Mouse (Mus musculus): ENCODE results near the gene Lrrc23.
A peak's percentile ranks its signal among the peaks of the same experiment; 100 is the strongest.
"Not testable (repeated sequence)": the region's sequence is repeated elsewhere in the genome, so short reads cannot be mapped to it uniquely, and the experiment has no call there.

The Lrrc23 gene

DNA sequence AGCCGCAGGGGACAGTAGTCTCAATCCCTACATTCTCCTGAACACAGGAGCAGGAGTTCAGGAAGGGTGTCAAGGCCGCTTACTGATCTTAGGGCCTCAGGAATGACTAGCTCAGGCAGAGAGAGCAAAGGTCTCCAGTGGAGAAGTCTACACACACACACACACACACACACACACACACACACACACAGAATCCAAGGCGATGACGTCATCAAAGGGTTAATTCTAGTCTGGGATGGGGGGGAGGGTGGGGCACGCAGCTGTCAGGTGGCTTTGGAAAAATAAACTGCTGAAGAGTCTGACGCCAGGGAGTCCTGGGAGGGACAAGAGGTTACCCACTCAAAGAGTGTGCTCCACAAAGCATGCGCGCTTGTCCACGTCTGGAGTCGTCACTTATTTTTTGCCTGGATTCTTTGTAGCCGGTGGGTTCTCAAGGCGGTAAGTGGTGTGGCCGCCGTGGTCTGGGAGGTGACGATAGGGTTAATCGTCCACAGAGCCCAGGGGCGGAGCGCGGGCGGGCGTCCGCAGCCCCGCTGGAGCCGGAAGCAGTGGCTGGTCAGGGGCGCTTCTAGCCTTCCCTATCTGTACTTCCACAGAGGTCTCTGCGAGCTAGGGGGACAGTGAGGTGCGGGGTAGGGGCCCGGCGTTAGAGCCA lies 29.0 kb upstream of the Lrrc23 start, which contains the start of gene Spsb2:
Gene Spsb2 (plus strand): TSS at position 304 of the 655 bp plus-strand sequence.
- no peak for DNase-seq (ENCODE audit: low read depth in 1 of 2, low spot score in 2 of 2)

DNA sequence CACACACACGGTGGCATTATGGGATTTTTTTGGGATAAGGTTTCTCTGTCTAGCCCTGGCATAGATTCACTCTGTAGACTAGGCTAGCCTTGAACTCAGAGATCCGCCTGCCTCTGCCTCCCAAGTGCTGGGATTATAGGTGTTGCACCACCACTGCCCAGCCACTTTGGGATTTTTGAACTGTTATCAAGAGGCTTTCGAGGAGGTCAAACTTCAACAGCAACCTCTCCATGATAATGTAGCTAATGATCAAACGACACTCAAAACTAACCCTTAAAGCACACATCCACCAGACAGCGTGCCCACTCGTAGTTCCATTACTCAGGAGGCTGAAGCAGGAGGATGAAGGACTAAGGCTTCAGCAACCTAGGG lies 28.4 kb upstream of the Lrrc23 start:
- DNase-seq (ENCODE audit: low read depth in 1 of 2, low spot score in 2 of 2), result no peak

DNA sequence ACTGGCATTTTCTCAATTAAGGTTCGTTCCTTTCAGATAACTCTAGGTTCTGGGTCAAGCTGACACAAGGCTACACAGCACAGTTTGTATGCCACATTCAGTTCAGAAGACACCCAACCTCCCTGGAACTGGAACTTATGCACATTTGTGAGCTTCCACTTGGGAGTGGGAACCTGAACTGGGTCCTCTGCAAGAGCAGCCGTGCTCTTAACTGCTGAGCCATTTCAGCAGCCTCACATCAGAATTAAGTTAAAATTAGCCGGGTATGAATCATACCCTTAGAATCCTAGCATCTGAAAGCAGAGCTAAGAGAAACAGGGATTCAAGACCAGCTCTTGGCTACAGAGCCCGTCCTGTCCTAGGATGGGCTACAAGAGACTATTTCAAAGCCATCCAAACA lies 27.8 kb upstream of the Lrrc23 start:
- DNase-seq (ENCODE audit: low read depth in 1 of 2, low spot score in 2 of 2), result no peak

DNA sequence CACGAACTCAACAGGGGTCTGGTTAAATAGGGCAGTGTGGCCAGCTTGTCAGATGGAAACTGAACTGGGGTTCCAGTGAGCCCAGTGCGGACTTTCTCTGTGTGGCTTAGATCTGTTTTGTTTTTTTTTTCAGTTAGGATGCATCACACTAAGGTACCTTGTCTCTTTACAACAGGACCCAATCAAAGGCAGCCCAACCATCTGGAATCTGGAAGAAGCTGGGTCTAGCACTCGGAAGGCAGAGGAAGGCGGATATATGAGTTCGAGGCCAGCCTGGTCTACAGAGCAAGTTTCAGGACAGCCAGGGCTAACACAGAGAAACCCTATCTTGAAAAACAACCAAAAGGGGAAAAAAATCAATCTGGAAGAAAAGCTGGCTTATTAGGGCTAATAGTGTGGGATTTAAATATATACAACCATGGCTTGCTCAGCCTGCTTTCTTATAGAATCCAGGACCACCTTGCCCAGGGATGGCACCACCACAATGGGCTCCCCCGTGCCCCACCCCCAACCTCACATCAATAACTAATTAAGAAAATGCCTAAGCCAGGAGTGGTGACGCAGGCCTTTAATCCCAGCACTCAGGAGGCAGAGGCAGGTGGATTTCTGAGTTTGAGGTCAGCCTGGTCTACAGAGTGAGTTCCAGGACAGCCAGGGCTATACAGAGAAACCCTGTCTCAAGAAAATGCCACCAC lies 27.1 kb upstream of the Lrrc23 start:
- DNase-seq (ENCODE audit: low read depth in 1 of 2, low spot score in 2 of 2), result no peak

DNA sequence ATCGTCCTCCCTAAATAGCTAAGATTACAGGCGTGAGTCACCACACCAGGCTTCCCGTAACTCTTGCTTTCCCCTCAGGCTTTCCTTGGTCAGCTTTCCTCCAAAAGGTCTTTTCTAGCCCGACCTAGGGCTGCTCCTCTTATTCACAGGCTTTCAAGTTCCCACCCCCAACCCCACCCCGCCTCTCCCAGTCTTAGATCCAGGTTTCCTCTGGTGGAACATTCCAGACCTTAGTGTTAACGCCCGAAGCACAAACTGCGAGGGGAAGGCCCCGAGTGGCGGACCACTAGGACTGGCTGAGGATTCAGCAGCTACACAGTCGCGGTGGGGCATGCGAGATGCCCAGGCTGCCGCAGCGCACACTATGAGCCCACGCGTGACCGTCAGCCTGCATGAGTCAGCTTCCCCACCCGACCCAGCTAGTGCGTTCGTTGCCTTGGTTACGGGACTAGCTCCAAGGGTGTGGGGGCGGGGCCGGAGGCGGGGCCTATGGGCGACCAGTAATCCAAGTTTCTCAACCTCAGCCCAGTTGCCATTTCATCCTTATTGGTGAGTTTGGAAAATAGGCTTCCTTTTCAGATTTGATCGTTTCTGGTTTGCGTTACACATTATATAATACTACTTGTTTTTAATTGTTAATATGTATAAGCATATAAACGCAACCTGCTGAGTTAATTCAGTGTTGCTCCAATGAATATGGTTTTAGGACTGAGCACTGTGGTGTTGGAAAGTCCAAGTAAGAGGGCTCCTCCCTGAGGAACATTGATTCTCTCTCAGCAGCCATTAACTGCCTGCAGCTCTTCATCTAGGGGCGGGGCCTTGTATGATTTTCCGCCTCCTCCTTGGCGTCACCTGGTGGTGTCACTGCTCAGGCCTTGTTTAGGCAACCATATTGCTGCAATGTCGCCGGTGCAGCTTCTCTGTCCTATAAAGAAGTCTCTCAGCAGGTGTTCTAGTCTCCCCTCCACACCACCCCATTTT lies 26.1 kb upstream of the Lrrc23 start:
- peak; percentile 80 to 88 for DNase-seq (ENCODE audit: low read depth in 1 of 2, low spot score in 2 of 2)

DNA sequence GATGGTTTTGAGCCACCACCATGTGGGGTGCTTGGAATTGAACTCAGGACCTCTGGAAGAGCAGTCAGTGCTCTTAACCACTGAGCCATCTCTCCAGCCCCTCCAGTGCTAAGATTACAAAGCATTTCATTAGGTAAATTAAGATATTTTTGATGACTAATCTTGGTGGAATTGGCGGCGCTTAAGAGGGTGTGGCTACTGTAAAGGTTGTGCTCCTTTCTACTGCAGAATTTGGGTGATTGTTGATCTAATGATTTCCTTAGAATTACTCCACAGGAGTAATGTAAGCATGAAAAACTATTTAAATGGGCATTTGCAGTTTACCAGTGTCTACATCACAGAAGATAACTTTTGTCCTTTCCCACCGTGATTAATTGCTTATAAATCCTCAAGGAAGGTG lies 24.8 kb upstream of the Lrrc23 start:
- no peak for DNase-seq (ENCODE audit: low read depth in 1 of 2, low spot score in 2 of 2)

DNA sequence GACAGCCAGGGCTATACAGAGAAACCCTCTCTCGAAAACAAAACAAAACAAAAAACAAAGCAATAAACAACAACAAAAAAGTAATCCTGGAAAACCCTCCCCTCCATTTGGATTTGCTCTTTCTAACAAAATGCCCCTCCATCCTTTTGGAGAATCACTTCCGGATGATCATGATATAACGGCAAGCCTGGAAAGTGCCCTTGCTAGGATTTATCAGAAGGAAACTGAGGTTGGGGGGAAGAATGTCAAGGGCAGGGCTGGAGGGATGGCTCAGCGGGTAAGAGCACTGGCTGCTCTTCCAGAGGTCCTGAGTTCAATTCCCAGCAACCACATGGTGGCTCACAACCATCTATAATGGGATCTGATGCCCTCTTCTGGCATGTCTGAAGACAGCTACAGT lies 24.2 kb upstream of the Lrrc23 start:
- DNase-seq (ENCODE audit: low read depth in 1 of 2, low spot score in 2 of 2), result not testable (repeated sequence)

DNA sequence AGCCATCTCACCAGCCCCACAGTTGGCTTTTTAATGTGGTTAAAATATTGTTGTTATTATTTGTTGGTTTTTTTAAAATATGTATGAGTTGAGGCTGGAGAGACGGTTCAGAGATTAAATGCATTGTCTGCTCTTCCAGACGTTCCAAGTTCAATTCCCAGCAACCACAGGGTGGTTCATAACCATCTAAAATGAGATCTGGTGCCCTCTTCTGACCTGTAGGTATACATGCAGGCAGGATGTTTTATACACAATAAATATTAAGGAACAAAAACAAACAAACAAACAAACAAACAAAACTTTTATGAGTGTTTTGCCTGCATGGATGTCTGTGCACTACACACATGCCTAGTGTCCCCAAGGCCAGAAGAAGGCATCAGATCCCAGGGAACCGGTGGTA lies 23.5 kb upstream of the Lrrc23 start:
- DNase-seq (ENCODE audit: low read depth in 1 of 2, low spot score in 2 of 2), result no peak

DNA sequence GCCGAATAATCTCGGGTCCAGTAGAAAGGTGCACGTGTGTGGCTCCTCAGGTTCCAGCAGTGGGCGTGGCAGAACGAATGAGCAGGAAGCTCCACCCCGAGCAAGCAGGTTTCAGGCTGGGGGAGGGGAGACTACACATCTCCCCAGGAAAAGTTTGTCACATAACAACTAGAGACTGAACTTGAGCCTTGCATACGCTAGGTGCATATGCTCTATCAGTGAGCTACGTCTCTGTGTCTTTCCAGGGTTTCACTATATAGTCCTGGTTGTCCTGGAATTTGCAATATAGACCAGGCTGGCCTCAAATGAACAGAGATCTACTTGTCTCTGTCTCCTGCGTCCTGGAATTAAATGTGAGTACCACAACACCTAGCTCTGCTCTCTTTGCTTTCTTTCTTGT lies 22.9 kb upstream of the Lrrc23 start:
- DNase-seq (ENCODE audit: low read depth in 1 of 2, low spot score in 2 of 2), result not testable (repeated sequence)

DNA sequence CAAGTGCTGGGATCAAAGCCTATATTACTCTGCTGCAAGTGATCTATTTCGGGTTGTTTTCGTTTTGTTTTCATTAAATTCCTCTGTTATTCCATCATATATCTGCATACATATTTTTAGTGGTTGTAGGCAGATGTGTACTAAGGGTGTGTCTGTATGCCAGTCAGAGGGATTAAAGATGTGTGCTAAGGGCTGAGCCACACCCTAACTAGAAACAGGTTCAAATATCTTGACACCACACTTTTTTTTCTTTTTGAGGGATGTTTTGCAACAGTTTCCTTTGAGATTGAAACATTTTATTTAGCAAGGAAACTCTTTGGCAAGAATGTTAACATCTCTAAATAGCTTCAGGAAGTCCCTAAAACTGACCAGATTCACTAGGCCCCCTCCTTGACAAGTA lies 16.7 kb upstream of the Lrrc23 start:
- DNase-seq (ENCODE audit: low read depth in 1 of 2, low spot score in 2 of 2), result no peak

DNA sequence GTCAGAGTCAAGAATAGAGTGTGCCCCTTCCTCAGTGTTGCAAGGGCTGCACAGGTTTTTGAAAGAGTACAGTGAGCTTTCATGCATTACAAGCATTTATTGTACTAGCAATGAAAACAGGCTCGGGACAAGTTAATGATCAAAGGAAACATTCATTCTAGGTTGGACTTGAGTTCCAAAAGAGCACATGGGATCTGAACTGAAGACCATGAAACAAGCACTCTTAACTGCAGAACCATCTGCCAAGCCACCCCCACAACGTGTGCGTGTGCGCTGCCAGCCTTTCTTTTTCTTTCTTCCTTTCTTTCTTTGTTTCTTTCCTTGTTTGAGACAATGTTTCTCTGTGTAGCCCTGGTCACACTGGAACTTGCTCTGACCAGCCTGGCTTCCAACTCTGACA lies 16.3 kb upstream of the Lrrc23 start:
- DNase-seq (ENCODE audit: low read depth in 1 of 2, low spot score in 2 of 2), result no peak

DNA sequence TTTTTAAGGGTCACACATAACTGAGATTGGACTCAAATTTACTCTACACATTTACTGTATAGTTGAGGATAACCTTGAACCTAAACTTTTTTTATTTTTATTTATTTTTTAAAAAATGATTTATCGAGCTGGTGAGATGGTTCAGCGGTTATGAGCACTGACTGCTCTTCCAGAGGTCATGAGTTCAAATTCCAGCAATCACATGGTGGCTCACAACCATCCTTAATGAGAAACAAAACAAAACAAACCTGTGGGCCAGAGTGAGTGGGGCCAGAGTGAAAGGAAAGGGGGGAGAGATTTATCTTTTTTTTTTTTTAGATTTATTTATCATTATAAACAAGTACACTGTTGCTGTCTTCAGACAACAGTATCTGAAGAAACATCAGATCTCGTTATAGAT lies 12.4 kb upstream of the Lrrc23 start:
- DNase-seq (ENCODE audit: low read depth in 1 of 2, low spot score in 2 of 2), result no peak

DNA sequence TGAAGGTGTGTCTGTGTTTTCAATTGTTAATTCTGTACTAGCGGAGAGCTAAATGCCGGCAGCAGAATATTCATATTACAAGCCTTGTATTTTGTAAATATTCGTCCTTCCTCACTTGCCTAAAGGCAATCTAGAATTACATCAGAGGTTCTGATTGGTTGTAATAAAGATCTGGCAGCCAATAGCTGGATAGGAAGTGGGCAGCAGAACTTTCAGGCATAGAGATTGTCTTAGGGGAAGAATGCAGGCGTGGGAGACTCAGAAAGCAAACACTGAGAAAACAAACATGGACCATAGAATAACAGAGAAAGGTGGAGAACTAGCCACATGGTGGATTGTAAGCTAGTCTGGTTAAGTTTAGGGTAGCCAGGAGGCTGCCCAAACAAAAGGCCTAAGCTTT lies 10.6 kb upstream of the Lrrc23 start:
- DNase-seq (ENCODE audit: low read depth in 1 of 2, low spot score in 2 of 2), result no peak

DNA sequence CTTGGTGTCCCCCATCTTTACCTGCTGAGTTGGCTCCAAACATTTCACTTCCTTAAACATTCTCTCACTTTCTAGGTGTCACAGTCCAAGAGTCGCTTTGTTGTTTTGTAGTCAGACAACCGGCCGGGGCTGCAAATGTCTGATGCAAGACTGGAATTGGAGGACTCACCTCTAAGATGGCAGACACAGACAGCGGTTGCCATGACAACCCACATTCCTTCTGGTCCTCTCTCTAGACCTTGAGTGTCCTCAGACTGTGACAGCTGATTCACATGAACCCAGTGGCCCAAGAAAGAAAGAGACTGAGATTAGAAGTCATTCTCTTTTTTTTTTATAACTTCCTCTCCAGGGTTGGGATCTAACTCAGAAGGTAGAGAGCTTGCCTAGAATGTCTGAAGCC lies 10.0 kb upstream of the Lrrc23 start:
- no peak for DNase-seq (ENCODE audit: low read depth in 1 of 2, low spot score in 2 of 2)

DNA sequence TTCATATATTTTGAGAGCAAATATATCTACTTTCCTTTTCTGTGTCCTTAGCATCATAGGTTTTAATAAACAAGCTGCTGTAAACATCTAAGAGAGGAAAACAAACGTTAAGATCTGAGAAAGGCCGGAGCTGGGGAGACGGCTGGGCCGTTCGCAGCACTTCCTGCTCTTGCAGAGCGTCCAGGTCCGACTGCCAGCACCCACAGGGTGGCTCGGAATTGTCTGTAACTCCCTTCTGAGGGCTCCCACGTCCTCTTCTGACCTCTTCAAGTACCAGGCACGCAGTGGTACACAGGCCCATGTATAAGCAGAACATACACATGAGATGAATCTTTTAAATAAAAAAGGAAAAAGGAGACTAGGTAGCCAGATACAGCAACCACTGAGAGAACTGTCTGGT lies 8.2 kb upstream of the Lrrc23 start:
- no peak for DNase-seq (ENCODE audit: low read depth in 1 of 2, low spot score in 2 of 2)

DNA sequence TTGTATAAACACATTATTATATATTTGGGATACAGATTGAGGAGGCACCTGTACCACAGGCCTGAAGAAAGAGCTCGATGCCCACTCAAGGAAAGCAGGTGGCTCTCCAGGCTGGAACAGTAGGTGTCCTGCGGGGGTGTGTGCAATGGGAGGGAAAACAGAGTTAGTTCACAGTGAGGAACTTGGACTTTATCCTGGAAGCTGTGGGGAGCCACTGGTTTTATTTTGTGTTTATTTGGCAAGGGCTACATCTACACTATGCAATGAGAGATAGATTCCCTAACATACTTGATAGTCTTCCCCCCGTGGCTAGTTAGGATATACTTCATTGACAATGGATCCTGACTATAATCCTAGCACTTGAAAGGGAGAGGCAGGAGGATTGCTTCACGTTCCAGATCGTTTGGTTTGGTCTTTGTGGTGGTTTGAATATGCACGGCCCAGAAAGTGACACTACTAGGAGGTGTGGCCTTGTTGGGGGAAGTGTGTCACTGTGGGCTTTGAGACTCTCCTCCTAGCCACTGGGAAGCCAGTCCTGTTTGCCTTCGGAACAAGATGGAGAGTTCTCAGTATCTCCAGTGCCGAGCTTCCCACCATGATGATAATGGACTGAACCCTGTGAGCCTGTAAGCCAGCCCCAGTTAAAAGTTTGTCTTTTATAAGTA lies 7.4 kb upstream of the Lrrc23 start:
- no peak for DNase-seq (ENCODE audit: low read depth in 1 of 2, low spot score in 2 of 2)

DNA sequence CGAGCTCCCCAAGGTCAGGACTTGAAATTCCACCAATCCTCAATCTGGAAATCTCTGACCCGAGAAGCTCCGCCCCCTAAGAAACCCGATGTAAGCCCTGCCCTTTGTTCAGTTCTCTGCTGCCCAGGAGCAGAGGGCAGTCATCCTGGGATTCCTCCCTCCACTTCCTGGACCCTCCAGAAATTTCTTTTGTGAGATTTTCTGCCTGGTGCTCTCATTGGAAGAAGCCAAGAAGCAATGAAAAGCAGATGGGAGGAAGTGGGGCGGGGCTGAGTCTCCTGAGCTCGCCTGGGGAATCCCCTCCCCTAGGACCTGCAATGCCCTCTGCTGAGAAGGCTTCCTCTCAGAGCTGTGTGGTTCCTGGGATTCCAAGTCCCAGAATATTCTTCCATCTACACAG lies 2.9 kb upstream of the Lrrc23 start:
- no peak for DNase-seq (ENCODE audit: low read depth in 1 of 2, low spot score in 2 of 2)

DNA sequence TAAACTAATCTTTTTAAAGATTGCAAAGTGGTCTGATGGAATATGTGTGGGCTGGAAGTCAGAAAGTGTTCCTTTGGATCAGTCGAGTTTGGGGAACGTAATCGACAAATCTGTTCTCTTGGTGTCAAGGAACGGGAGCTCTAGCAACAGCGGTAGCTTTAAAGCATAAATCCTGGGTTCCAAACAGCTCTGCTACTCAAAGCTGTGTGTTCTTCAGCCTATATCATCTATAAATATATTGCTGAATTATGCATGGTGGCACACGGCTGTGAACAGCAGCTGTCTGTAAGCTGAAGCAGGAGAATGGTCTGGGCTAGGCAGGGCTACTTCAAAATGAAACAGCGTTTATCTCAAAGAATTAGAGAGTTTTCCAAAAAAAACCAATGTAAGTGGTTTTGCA lies 1.4 kb upstream of the Lrrc23 start:
- no peak for DNase-seq (ENCODE audit: low read depth in 1 of 2, low spot score in 2 of 2)

DNA sequence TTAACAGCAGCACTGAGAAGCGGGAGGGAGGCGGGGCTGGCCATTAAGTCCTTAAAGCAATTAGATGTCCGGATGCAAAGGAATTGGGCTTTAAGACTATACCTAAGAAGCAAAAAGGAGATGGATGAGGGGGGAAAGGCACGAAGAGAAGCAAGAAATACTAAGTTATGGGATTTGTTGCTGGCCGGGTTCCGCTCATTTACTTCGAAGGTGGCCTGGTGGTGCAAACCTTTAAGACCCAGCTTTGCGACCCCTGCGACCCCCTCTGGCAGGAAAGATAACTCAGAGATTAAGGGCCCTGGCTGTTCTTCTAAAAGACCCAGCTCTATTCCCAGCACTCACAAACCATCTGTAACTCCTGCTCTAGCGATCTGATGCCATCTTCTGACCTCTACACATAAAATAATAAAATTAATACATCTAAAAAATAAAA lies 473 bp upstream of the Lrrc23 start:
- DNase-seq (ENCODE audit: low read depth in 1 of 2, low spot score in 2 of 2), result no peak

DNA sequence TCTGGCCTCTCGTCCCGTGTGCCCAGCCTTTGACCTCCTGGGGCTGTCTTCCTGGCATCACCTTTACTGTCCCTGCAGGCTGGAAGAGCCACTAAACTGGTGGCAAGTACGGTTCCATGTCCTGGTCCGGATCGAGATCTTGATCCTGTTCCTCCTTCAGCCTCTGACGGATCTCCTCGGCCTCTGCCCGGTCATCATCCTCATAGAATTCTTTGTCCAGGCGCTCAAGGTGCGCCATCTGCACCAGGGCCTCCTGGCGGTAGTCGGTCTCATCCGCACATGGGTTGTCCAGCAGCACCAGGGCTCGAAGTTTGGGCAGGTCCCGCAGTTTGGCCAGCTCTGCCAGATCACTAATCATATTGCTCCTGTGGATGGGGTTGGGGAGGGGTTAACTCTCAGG lies 9.0 kb downstream of the Lrrc23 start:
- DNase-seq (ENCODE audit: low read depth in 1 of 2, low spot score in 2 of 2), result no peak

DNA sequence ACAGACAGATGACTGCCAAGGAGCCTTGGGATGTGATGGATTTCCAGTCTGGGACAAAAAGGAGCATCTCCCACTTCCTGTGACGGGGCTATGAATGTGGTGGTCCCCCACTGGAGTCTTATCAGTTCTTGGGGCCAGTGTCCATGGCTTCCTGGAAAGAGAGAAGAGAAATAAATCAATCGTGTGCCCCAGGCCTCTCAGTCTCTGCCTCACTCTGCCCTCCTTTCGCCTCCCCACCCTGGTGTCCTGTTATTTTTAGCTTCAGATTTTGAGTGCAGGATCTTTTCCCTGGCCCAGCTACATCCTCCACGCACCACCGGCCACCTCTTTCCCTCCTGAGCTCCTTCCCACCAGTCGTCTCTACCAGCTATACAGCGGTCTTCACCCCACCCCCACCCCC lies 9.5 kb downstream of the Lrrc23 start:
- no peak for DNase-seq (ENCODE audit: low read depth in 1 of 2, low spot score in 2 of 2)

Measured in monocyte, adult 2 months (primary cell).